Mouse (Mus musculus): Measurements from ENCODE around the gene Wdpcp. TPM values are rescaled to one million over a fixed set of nuclear protein-coding genes. Genes with fewer than 3 reads are reported as not detected.
A peak's percentile ranks its signal among the peaks of the same experiment; 100 is the strongest.

Wdpcp gene
- total RNA-seq, 2 experiments from 2014 or later: 2.4 TPM

GRCm38 (mm10) chr11:21569002-21569401, 3.0 kb upstream of the Wdpcp start:
- DNase-seq (ENCODE audit: low spot score): no peak

DNA sequence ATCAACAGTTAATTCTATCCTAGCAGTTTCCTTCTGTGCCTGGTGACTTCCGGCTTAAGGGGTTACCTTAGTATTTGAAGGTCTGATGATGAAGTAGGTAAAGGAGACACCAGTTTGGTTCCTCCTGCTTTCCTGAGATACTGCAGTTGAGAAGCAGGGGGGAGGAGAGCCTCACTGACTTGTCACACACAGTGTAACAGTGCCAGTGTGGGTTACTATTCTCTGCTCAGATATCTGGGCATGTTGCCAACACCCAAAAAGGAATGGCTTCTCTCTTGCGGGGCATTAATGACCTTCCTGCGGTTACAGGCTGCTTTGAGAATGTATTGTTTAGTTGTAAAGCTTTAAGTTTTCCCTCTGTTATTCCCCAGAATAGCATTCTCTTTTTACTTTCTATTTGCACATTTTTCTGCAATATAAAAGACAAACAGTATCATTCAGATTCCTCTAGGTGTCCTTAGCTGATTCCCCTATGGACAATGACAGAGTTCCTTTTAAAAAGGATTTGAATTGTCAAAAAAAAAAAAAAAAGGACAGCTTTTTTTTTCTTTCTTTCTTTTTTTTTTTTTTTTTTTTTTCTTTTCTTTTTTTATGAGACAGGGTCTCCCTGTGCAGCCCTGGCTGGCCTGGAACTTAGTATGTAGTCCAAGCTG, 2.5 kb upstream of the Wdpcp start:
- DNase-seq (ENCODE audit: low spot score): peak; percentile 55

GRCm38 (mm10) chr11:21570109-21570474, 1.9 kb upstream of the Wdpcp start:
- DNase-seq (ENCODE audit: low spot score): no peak

GRCm38 (mm10) chr11:21570973-21571372, 1.1 kb upstream of the Wdpcp start:
- DNase-seq (ENCODE audit: low spot score): peak; percentile 19

- DNase-seq (ENCODE audit: low spot score): no peak
Measured at GRCm38 (mm10) chr11:21581472-21581871, 9.4 kb downstream of the Wdpcp start.

GRCm38 (mm10) chr11:21583286-21583685, 11.3 kb downstream of the Wdpcp start:
- no peak for DNase-seq (ENCODE audit: low spot score)

DNA sequence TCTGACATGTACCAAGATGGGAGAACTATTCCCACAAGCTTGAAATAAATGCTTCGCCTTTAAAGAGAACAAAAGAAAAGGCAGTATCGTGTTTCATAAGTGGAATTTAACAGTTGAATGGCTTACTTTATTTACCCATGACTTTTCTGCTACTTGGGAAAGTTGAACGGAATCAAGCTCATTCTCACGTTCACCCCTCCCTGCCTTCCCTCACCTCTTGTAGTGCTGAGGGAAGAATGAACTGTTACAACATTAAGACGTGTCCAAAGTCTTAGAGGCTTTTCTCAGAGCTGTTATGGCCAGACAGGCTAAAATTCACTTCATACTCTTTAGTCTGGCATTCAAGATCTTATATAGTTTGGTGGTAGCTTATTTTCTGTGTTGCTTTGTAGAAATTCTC, 30.5 kb downstream of the Wdpcp start:
- DNase-seq (ENCODE audit: low spot score): no peak

DNA sequence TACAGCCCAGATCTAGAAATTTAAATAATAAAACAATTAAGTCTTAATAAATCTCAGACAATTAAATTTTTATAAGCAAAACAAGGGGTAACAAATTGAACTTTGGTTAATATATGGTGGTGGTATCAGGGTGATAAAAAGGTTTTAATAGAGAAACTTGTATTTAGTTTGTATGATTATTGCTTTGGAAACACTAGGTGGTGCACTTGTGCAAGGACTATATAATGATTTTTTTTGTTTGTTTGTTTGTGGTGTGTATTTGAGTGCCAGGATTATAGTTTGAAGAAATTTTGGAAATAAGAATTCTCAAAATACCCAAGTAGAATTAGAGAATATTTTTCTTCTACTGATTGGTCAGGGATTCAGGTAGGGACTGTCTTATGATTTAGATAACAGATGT, 43.9 kb downstream of the Wdpcp start:
- no peak for DNase-seq (ENCODE audit: low spot score)

- DNase-seq (ENCODE audit: low spot score): no peak
Measured at GRCm38 (mm10) chr11:21634171-21634907, 62.3 kb downstream of the Wdpcp start.

- DNase-seq (ENCODE audit: low spot score): no peak
Measured at GRCm38 (mm10) chr11:21638341-21638740, 66.3 kb downstream of the Wdpcp start.

DNA sequence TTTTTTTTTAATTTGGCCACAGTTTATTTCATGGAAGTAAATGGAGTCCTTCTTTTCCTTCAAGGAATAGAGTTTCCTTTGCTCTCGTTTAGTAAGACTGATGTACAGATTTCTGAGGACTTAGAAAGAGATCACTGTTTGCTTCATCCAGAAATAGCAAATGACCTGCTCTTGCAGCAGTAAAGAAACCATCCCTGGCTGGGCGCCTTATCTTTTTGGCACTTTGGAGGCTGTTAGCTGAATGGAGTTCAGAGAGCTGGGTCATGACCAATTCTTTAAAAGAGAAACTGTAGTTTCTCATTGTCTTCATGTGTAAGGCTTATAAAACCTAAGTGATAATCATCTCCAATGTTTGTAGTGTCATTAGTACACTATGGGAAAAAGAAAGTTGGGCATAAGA, 67.5 kb downstream of the Wdpcp start:
- peak; percentile 51 for DNase-seq (ENCODE audit: low spot score)

DNA sequence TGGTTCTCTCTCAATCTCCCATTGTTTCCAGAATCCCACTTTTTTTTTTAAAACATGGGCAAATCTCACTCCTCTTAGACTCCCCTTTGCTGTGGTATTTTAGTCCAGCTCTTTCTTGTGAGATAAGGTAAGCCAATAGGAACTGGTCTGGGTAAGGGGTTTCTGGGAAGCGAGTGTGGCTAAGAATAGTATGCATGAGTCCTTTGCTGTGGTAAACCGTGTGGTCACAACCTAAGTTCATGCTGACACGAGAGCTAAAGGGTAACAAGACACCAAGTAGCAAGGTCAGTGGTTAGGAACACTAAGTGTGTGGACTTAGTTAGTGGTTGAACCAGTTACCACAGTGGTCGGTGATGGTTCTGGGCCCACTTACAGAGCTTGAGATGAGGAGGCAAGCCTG, 72.2 kb downstream of the Wdpcp start:
- no peak for DNase-seq (ENCODE audit: low spot score)

DNA sequence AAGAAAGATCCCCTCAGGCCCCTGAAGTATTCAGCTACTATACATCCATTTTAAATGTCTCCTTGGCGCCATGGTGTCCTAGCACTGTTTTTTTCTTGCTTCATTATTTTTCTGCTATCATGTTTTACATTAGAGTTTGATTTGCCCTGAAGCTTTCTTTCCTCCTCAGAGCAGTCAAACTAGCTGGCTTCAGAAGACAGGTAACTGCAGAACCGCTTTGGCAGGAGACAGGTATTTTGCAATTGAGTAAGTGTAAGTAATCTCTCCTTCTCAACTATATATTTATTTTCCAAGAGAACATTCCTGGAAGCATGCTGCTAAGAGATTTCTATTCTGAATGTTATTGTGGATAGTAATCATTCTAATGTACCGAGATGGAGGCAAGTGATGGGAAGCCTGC, 74.1 kb downstream of the Wdpcp start:
- DNase-seq (ENCODE audit: low spot score): no peak

DNA sequence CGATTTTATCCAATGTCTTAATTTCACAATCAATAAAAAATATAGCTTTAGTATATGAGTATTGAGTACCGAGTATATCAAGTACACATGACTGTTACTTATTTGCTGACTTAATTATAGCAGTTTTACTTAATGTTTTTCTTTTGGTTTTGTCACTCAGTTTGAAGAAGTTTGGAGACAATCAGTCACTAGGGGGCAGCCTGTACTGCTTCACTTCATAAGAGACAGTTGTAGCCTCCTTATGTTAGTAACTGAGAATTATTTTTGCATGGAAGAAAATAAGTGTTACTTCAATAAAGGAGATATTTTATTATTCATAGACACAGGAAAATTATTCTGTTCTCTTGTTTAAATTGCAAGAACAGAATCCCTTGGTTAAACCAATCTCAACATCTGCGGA, 87.0 kb downstream of the Wdpcp start:
- DNase-seq (ENCODE audit: low spot score): no peak

DNA sequence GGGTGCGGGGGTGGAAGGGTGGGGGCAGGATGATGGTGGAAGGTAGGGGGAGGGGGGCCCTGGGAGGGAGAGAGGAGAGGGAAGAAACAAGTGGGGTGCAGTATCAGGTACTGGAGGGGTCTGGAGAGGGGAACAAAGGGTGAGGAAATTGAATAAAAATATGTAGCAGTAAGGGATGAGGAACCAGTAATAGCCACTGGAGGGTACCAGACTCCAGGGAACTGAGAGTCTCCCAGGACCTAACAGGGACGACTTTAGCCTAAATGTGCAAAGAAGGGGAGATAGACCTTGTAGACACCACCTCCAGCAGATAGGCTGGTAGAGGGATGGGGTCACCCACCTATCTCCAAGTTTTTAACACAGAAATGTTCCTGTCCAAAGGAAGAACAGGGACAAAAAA, 105.0 kb downstream of the Wdpcp start:
- DNase-seq (ENCODE audit: low spot score): no peak

- no peak for DNase-seq (ENCODE audit: low spot score)
Measured at GRCm38 (mm10) chr11:21688441-21688840, 116.4 kb downstream of the Wdpcp start.

GRCm38 (mm10) chr11:21690730-21691129, 118.7 kb downstream of the Wdpcp start:
- no peak for DNase-seq (ENCODE audit: low spot score)

GRCm38 (mm10) chr11:21694087-21694486, 122.1 kb downstream of the Wdpcp start:
- no peak for DNase-seq (ENCODE audit: low spot score)

- DNase-seq (ENCODE audit: low spot score): no peak
Measured at GRCm38 (mm10) chr11:21697642-21698041, 125.6 kb downstream of the Wdpcp start.

GRCm38 (mm10) chr11:21713508-21713907, 141.5 kb downstream of the Wdpcp start:
- DNase-seq (ENCODE audit: low spot score): no peak

- DNase-seq (ENCODE audit: low spot score): no peak
Measured at GRCm38 (mm10) chr11:21714065-21714464, 142.0 kb downstream of the Wdpcp start.

- no peak for DNase-seq (ENCODE audit: low spot score)
Measured at GRCm38 (mm10) chr11:21726329-21726728, 154.3 kb downstream of the Wdpcp start.

GRCm38 (mm10) chr11:21729056-21729455, 157.0 kb downstream of the Wdpcp start:
- DNase-seq (ENCODE audit: low spot score): no peak

Data from gastrocnemius, adult 18-20 months (tissue).